Mouse (Mus musculus): ENCODE measurements around the gene Thsd4.

The Thsd4 gene

DNA sequence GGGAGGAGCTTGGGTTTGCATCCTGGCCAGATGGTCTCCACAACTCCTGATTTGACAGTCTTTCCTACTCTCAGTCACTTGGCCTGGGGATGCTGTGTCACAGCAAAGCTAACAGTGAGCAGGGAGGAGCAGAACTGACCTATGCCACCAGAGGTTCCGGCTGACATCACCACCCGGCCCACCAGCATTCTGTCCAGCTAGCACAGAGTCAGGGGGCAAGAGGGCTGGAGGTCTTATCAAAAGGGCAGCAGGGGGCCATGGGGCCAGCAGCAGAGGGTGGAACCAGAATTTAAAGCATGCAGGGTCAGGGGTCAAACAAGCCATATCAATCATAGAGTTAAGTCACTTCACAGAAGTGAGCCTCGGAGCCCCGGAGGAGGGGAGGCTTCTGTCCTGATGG is 4.7 kb downstream of the Thsd4 start:
- no peak for DNase-seq (ENCODE audit: low read depth, low spot score)

DNA sequence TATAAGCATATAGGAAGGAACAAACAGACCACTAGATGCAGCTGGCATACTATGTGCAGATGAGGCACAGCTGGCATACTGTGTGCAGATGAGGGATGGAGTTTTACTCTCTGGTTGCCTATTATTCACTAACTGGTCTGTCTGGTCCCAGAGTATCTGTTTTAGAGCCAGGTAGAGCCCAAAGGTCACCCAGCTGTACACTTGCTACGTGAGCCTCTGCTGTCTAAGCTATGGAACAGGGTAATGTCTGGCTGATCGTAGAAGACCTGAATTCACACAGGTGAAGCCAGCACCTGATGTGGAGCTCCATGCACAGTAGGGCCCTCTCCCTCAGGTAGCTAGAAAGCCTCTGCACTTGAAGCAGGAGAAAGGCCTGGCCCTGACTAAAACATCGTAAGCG is 5.5 kb downstream of the Thsd4 start:
- no peak for DNase-seq (ENCODE audit: low read depth, low spot score)

GRCm38 (mm10) chr9:60513329-60513788 is 8.5 kb downstream of the Thsd4 start:
- no peak for DNase-seq (ENCODE audit: low read depth, low spot score)

DNA sequence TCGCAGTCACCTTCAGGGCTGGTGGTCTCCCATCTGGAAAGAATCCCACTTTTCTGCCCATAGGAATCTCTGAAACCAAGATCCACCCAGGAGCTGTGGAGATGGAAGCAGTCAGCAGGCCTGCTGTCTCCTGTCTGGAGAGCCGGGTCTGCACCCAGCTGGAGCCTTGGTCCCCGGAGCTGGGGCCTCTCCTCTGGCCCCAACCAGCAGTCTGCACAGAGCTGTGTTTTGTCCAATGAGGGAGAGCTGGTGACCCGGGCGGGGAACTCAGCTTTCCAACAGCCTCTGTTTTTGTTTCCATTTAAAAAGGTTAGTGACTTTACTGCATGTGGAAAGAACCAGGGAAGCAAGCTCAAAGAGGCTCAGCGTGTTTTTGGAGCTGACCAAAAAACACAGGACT is 11.0 kb downstream of the Thsd4 start:
- no peak for DNase-seq (ENCODE audit: low read depth, low spot score)

DNA sequence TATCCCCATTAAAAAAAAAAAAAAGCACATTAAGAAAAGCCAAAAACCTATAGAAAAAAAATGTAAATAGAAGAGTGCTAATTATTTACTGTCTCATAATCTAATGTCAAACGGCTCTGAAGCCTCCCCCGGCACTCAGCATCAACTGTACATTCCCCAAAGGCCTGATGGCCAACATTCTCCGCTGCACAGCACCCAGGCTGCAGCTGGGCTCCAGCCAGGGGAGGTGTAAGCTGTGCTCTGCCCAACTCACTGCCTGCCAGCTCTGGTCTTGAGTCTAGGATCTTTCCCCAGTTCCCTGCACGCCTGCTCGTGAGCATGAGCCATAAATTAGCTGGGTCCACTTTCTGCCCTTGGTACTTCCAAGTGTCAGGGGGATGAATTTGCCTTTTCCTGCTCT is 15.7 kb downstream of the Thsd4 start:
- DNase-seq (ENCODE audit: low read depth, low spot score): no peak

- no peak for DNase-seq (ENCODE audit: low read depth, low spot score)
Measured at GRCm38 (mm10) chr9:60504378-60505285, 17.2 kb downstream of the Thsd4 start.

DNA sequence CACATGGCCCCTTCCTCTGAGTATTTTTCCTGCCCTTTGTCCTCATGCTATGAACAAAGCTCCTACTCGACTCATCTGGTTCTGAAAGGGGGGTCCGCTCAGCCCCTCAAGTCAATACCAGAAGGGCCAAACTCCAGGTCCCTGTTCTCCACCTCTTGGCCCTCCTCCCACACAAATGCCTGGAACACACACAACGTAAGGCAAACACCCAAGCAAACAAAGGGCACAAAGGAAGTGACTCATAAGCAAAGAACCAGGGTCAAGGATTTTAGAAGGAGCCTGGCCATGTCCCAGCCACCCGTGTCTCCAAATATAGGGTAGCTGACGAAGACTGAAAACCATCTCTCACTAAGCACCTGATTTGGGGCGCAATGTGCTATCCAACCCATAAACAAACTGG is 19.6 kb downstream of the Thsd4 start:
- DNase-seq (ENCODE audit: low read depth, low spot score): no peak

DNA sequence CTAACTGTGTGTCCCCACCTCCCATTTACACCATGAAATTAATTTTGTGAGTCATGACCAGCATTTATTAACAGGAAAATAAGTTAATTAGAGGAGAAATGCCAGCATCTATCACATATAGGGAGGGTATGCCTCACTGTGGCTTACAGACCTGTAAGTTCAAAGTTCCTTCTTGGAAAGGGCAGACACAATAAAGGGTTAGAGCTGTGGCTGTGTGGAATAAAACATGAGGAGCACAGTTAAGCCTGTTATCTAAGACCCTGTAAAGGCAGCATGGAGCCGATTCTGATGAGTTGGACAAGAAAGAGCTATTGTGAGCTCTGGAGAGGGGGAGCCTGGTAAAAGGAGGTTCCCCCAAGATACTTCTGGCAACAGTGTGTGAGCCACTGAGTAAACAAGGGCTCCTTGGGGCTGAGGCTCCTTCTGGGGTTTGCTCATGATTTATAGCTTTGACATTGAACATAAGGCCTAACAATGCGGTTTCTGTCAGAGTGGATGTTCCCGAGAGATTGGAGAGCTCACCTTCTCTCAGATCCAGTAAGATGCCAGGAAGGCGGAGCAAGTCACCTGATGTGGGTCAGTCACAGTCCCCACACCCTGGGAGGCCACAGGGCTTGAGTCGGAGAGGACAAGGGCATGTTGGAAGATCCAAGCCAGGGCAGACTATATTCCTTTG is 20.2 kb downstream of the Thsd4 start:
- no peak for DNase-seq (ENCODE audit: low read depth, low spot score)

DNA sequence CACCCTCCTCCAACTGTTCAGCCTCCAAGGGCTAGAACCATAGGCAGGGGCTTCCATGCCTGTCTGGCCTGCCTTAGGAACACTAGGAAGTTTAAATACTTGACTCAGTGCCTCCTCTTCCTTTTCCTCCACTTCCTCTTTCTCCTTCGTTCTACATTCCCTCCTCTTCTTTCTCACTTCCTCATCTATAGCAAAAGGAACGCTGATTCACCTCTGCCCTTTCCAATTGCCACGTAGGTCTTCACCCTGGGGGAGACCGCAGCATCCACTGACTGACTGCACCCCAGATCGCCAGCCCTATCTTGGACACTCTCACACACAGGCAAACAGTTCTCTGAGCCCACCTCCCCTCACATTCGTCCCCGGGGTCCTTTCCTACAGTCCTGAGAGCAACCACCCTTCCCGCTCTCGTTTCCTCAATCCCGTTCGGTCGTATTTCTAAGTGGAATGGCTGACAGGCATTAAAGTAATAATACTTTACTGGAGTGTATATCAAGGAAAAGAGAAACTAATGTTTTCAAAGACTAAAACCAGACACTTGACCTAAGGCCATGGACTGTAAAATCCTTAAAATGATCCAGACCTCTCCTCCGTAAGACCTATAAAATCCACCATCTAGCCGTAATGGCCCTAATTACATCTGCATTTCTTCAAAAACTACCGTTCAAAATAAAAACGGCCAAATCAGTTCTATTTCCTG is 29.4 kb downstream of the Thsd4 start:
- no peak for DNase-seq (ENCODE audit: low read depth, low spot score)

DNA sequence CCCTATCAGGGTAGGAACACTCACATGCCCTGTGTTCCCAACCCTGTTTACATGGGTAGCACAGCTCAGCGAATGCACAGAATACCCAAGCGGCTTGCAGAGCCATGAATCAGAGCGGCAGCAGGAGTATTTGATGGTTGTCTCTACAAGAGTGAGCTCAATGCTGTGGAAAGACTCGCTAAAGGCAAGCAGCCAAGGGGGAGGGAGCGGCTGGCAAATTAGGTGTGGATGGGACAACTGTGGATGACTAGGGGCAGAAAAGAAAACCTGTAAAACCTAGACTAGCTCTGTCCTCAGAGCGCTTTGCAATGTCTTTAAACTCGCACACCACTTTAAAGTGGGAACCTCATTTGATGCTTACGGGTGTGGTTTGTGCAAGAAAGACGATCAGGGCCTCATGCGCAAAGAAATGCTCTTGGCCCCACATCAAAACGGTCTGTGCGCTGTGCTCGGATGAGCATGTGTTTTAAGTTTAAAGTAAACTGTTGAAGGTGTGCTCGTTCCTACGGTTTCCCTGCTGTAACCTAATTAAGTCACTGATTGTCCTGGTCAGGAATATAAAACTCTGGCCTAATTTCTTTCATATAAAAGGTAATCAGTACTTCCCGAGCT is 30.3 kb downstream of the Thsd4 start:
- no peak for DNase-seq (ENCODE audit: low read depth, low spot score)

- no peak for DNase-seq (ENCODE audit: low read depth, low spot score)
Measured at GRCm38 (mm10) chr9:60491079-60491478, 30.8 kb downstream of the Thsd4 start.

DNA sequence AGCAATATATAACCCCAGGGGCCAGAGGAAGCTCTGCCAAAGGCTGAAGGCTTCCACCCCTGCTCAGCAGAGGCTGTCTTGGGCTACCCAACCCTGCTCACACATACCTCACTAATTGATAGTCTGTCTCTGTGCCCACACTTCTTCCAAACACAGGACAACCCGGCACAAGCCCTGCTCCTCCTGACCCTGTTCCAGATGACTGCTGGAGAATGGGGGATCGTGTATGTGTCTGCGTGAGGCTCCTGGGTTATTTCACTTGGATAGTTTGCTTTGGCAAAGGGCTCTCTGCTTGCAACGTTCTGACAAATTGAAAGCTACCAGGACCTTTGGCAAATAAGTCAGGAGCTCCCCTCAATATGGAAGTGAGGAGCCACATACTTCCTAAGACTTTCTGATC is 33.0 kb downstream of the Thsd4 start:
- DNase-seq (ENCODE audit: low read depth, low spot score): no peak

GRCm38 (mm10) chr9:60482165-60482564 is 39.7 kb downstream of the Thsd4 start:
- no peak for DNase-seq (ENCODE audit: low read depth, low spot score)

GRCm38 (mm10) chr9:60480052-60480451 is 41.8 kb downstream of the Thsd4 start:
- DNase-seq (ENCODE audit: low read depth, low spot score): no peak

DNA sequence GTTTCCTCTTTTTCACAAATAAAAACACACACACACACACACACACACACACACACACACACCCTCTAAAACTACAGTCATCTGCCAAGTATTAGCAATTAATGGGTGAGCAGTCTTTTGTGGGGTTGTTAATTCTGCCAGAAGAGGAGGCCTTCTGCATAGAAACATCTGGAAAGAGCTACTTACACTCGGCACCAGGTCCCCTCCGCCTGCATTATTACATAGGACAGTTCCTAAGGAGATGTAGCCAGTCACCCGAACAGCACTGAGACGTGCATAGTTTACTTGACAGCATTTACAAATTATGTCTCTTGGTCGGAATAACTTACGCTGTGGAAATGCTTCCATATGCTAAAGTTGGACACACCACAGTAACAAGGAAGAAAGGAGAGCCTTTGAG is 43.0 kb downstream of the Thsd4 start:
- no peak for DNase-seq (ENCODE audit: low read depth, low spot score)

DNA sequence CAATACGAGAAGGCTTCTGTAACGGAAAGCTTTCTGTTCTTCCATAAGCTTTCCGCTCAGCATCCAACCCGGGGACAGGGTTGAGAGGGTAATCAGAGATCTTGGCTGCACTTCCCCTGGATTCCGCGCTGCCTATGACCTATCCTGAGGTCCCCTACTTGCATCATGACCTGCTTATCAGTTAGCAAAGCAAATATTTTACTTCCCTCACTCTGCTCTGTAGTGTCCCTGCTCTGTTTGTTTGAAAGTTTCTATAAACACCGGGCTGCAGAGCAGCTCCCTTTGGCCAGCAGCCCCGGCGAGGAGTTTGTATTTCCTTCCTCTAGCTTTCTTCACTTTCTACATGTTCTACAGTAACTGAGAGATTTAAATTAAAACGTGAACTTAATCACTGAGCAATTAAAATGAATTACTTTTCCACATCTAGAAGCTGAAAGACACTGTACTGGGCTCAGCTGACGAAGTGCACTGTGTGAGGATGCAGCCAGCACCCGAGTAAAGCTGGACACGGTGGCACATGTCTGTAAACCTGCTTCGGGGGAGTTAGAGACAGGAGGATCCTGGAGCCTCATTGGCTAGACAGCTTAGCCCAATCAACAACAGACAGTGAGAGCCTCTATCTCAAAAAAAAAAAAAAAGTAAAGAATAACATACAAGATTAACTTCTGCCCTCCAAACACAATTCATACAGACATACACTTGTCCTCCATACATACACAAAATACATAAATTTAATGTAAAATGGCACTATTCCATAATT is 43.7 kb downstream of the Thsd4 start:
- no peak for DNase-seq (ENCODE audit: low read depth, low spot score)

DNA sequence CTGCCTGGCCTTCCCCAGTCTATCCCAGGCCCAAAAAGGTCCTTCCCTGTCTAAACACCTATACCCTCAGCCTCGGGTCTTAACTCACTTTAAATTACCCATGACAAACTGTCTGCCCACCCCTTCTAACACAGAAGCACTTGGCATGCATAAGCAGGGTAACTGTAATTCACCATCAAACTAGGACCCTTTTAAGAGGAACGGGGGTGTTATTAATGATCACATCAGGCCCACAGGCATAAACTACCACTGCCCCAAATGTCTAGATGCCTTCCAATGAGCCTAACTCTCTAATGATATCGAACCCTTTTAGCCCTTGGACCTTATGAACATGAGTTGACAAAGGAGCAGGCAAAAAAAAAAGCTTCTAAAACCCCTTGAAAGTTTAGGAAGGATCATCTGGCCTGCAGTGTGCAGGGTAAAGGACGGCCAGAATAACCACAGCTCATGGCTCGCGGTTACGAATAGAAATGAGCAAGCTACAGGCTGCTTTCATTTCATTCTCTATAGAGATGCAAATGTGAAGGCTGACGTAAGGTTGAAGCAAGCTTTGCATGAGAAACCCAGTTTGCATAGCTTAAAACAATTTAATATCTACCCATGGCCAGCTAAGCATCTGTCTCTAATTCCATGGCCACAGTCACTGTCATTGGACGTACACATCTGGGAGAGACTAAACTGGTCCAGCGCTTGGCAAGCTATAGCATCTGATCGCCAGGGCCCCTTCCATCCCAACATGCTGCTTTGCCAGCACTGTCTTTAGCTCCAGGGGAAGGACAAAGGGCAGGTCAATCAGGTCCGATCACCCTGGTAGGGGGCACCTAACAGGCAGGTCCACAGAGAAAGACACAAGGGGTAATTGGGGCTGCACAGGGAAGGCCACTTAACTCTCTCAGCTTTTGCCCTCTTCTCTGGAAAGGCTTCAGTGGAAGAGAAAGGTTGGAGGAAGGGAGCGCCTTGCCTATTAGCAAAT is 61.5 kb downstream of the Thsd4 start:
- DNase-seq (ENCODE audit: low read depth, low spot score): no peak

GRCm38 (mm10) chr9:60458468-60458962 is 63.3 kb downstream of the Thsd4 start:
- DNase-seq (ENCODE audit: low read depth, low spot score): no peak

DNA sequence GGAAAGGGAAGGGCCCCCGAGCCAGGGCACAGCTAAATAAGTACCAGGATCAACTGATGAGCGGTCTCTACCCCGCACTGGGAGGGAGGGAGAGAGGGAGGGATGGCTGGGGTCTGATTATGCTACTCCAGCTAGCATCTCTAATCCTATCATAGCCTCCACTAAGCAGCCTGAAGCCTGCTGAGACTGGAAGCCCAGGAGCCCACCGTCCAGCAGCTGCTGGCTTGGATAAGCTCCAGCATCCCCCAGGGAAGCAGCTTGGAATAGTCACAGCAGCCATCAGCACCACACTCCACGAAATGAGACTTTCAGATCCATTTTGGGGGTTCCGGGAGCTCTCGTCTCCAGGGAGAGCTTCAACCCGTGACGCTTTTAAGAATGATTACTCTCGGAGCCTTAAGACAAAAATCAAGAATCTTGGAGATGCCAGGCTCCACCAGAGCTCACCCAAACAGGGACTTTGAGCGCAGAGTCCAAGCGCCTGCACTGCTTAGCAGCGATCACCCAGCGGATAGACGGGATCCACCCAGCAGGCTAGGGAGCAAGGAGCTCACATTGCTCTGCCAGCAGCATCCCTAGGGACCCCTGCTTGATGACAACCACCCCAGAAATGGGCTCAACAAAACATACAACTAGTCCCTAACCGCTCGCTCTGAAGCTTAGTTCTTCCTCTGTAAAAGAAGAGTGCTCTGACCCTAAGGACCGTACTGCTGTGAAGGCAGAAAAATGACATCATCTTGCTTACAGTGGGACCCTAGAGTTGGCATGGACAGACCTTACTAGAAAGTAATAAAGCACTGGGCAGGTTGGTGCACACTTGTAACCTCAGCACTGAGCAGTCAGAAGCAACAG is 64.3 kb downstream of the Thsd4 start:
- DNase-seq (ENCODE audit: low read depth, low spot score): no peak

All from CD4-positive helper T cell, adult 2 months (primary cell).